Mouse (Mus musculus) liver, adult 2 months (tissue): ENCODE measurements around the gene Mrpl52.

ENCODE experiments used
- CTCF ChIP-seq: fragments of 200-500 bp; IDR thresholded peaks from 2 replicates; pipeline ENCODE4 v1.5.1; 2011; ENCODE audit warnings: low read depth, low read length, control low read depth
- POLR2A ChIP-seq: fragments of 200-500 bp; IDR thresholded peaks from 2 replicates; pipeline ENCODE4 v1.6.1; 2011; ENCODE audit warnings: low read length, control low read depth; ENCODE audit not compliant: insufficient read depth; ENCODE audit errors: extremely low read depth

DNA sequence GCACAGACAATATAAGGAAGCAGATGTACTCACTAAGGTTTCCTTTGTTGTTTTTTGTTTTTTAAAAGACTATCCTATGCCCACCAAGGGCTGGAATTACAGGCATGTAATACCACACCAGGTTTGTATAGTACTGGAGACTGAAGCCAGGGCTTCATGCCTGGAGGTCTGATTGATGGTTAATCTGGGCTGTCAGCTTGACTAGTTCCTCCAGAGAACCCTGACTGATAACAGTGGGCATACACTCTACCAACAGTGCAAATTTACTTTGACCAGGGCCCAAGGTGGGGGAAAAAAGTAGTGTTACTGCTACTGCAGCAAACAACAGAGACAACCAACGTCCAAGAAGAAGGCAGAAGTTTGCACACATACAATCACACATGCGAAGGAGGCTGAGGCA is 44.8 kb downstream of the Mrpl52 start:
- TF ChIP-seq CTCF (no peak), POLR2A (no peak)
